Mouse (Mus musculus) adrenal gland, postnatal 36 days (tissue): ENCODE measurements around the gene Pgs1. TPM values are rescaled to one million over a fixed set of nuclear protein-coding genes. Genes with fewer than 3 reads are reported as not detected.
A peak's percentile ranks its signal among the peaks of the same experiment; 100 is the strongest.

ENCODE experiments used
- DNase-seq, 2 experiments: peaks; one replicate each; pipeline ENCODE4 v3.0.0; 2021; ENCODE audit warnings: mixed read lengths in 1 of 2
- total RNA-seq, 2 experiments: library from RNA; stranded (reverse); gene quantifications; 2 replicates each; pipeline ENCODE4 v1.2.3; 2021

The Pgs1 gene
- total RNA-seq, 2 experiments from 2014 or later: 54.7 to 58.7 TPM

DNA sequence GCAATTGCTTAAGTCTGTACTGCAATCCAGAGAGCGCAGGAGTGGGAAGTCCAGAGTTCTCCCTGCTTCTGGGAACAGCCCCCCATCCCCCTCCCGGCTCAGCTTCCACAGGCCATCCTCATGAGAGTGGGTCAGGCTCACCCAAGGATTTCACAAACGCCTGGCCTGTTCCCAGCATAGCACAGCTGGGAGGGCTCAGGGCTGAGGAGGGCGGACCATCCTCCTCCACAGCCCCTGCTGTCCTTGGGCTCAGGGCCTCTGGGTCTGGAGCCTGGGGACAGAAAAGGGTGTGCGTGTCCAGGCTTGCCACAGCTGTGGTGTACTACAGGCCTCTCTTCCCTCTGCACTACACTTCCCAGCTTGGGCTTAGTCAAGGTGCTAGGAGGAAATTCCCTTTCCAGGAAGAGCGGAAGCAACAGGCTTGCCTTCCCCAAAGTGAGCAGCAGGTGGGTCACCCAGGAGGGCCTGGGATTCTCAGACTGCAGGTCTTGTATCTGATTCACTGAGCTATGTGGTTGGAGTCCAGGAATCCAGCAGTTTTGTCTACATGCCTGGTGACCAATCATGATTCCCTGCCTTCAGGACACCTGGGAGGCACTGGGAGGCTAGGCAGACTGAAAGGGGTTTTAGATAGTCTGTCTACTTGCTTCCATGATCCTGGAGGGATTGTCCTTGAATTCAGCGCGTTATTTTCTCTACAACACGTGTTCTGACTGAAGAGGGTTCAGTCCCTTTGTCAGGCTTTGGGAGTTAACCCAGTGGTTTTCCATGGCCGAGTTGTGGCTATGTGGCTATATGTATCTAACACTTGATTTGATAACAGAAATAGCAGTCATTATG lies 23.6 kb upstream of the Pgs1 start:
- peak; percentile 92 to 93 for DNase-seq

DNA sequence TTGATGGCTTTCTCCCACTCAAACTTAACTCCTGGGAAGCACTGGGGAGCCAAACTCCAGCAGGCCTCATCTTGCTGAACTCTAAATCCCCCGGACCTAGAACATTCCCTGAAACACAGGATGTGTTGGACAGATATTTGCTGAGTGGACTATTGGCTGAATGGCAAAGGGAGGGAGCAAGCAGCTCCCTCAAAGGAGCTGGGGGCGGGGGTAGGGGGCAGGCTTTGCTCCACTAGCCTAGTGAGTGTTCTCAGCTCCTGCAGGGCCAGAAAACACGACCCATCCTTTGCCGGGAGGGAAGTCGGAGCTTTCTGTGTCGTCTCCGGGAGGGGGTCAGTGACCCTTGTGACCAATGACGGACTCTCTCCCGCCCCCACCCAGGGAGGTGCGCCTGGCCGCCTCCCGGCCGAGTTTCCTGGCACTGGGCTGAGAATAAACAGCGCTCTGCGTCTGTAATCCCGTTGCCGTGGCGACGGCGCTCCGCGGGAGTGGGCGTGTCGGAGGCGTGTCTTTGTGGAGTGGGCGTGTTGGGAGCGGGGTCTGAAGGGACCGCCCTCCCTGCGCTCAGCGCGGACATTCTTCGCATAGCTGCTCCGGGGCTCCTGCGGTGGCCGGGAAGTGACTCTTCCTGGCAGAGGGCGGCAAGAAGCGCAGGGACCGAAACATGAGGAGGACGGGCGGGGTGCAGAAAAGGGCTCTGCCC lies 22.9 kb upstream of the Pgs1 start:
- DNase-seq: peak; percentile 98 to 100

DNA sequence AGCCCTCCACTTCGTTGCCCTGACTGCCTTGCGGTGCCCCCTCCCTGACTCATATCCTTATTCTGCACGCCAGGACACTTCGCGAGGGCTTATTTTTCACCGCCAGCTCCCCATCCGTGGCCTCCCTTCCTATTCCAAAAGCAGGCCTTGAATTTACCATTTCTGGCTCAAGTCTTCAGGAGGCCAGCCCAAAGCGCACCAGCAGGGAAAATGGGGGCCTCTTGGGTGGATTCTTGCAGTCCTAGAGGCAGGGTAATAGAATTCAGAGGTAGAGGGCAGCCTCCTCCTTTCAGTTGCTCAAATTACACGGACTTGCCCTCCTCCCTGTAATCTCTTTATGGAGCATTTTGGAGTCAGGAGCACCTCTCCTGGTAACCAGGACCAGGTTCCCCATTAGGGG lies 22.2 kb upstream of the Pgs1 start:
- no peak for DNase-seq

DNA sequence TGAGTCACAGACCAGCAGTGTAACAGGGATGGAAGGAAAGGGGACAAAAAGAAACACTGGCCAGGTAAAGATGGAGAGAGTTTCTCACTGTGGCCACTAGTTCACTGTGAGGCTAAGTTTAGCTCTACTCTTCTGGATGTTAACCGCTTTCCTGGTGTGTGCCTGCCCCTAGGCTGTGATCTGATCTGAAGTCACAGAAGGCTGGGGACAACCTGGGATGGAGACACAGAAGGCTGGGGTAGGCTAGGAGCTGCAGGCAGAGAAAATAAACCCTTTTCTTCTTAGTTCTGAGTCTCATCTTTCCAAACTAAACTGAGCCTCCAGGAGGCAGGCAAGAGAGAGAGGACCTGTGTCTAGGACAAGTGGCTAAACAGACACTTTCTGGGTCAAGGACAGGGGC lies 21.8 kb upstream of the Pgs1 start:
- DNase-seq: no peak

DNA sequence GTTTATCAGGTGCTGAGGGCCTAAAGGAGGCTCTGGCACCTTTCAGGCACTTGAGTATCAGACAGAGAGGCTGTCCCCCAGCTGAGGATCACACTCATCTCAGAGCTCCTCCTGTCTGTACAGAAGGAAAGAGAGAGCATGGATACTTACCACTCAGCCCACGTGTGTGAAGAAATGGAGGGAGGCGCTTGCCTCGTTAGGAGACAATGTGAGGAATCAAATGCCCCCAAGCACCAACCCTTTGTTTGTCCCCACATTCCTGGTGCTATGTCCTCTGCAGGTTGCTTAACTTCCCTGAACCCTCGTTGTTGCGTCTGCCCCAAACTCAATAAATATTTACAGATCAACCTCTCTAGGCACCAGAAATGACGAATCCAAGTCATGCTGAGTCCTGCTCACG lies 21.0 kb upstream of the Pgs1 start:
- no peak for DNase-seq

DNA sequence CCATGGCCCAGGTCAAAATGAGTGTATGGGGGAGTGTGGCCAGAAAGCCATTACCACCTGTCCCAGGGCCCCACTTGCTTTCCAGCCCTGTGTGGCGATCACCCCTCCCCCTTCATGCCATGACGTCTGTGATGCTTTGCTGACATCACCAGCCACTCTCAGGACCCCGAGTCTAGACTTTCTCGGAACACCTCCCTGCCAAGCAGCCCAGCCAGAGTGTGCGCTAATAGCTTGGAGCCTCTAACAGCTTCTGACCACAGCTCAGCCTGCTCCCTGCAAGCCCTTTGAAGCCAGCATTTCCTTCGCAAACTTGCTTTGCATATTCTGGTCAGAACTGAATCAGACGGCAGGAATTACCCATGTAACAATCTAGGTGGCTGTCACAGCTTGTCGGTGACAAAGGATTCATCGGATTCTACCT lies 20.5 kb upstream of the Pgs1 start:
- no peak for DNase-seq

DNA sequence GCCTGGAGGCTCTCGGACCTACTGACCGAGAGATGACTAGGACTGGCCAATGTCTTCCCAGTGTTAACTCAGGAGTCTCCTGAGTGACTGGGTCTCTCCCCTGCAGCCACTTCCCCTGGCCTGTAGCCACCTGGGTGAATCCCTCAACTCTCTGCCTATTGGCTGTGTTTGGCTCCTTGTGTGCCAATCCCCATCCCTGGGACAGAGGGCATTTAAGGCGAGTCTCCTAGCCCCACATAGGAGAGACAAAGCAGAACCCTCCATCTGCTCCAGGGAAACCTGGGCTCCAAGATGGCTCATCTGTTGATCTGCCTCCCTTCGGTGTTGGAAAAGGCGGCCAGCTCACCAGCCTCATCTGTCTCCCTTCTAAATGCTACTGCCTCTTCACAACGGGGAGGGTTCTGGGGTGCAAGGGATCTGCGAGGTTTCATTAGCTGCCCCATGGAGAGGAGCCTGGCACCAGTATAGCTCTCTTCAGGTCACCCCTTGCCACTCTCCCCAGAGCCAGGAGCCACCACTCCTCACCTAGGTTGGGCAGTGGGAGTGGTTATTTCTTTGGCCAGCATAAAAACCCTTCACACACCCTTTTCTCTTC lies 19.5 kb upstream of the Pgs1 start:
- no peak for DNase-seq

DNA sequence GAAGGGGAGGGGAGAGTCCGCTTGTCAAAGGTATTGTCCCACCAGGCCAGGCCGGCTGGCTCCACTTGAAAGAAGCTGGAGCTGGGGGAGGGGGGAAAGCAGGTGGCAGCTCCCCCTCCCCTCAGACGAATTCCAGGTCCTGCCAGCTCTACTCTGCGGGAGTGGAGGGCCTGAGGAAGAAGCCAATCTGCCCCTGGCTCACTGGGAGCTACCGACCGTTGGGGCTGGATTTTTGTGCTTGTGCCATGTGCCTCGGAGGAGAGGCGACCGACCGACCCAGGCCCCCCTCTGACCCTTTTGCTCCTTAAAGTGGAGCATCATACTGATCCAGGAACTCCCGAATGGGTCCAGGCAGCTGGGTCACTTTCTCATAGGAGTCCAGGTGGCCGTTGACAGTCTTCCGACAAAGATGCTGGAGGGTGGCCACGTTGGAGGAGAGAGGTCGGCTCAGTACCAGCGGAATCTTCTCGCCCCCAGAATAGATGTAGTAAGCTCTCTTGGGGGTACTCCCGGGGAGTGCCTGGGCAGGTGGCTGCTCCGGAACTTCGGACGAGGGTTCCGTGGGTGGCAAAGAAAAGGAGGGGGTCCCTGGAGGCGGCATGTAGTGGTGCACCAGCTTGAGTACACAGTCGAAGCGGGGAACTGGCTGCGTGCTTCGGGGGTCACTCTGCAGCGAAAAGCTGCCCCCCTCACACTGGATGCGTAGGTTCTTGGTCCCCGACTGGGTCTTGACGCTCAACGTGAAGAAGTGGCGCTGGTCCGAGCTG lies 18.7 kb upstream of the Pgs1 start:
- no peak for DNase-seq

DNA sequence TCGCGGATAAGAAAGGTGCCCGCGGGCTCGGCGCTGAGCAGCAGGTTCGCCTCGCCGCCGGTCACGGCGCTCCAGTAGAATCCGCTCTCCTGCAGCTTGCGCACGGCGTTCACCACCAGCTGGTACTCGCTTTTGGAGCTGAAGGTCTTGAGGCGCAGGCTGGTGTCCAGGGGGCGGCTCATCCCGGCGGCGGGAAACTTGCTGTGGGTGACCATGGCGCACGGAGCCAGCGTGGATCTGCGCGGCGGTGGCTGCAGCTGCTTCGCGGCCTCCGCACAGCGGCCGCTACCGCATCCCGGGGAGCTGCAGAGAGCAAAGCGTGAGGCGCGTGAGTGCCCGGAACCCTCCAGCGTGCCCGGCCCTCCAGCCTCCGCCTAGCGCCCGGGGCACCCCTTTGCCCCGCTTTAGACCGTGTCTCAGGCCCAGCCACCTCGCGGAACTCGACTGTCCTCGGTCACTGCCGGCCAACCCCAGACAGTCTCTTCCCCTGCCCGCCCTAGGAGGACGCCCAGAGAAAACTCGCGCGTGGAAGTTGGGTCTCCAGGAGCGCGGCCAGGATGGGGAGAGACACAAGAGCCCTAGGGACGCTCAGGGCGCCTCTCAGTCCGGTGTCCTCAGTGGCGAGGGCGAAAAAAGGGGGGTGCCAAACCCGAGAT lies 17.9 kb upstream of the Pgs1 start:
- DNase-seq: peak; percentile 49 to 56

DNA sequence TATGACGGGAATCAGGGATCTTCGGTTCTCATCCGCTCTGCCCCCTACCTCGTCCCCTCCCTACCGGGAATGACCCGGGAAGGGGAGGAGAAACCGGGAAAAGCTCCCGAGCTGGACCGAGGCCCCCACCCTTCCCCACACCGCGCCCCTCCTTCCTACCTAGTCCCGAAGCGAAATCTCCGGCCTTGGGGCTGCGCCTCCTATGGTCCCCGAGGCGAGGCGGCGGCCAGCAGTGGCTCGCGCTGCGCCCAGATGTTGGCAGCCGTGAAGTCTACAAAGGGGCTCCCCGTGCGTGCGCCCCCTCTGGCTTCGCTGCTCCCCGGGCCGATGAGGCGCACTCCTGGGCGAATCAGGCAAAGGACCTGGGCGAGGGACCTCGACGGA lies 17.4 kb upstream of the Pgs1 start:
- peak in 1 of 2 experiments; percentile 69 for DNase-seq

DNA sequence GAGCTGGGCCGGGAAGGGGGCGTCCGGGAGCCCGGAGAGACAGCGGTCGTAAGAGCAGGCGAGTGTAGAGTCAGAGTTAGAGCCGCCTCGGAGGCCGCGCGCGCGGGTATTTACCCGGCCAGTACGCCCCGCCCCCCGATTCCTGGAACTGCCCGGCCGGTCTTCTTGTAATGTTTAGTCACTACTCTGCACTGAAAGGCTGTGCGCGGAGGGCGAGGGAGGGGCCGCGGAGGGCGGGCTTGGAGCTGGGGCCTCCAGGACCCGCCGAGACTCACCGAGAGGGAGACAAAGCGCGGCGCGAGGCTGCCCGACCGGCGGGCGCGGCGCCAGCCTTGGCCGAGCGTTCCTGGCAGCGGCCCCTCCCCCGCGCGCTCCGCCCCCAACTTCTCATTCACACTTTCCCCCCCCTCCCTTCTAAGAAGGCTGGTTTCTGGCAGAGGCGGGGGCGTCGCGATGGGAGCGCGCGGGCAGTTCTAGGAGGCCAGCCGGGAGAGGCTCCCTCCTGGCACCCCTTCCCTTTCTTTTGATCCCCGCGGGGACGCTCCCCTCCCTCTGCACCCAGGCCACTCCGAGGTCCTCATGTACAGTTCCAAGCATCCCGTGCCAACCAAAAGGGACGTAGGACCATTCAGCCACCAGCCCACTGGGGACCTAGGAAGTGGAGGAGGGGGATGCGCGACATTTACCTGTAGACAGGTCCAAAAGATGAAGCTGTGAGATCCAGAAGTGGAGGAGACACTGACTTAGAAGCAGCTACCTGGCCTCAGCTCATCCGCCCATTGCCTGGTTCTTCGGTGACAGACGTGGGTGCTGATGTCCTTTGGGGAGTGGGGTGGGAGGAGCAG lies 16.8 kb upstream of the Pgs1 start:
- DNase-seq: peak; percentile 99

DNA sequence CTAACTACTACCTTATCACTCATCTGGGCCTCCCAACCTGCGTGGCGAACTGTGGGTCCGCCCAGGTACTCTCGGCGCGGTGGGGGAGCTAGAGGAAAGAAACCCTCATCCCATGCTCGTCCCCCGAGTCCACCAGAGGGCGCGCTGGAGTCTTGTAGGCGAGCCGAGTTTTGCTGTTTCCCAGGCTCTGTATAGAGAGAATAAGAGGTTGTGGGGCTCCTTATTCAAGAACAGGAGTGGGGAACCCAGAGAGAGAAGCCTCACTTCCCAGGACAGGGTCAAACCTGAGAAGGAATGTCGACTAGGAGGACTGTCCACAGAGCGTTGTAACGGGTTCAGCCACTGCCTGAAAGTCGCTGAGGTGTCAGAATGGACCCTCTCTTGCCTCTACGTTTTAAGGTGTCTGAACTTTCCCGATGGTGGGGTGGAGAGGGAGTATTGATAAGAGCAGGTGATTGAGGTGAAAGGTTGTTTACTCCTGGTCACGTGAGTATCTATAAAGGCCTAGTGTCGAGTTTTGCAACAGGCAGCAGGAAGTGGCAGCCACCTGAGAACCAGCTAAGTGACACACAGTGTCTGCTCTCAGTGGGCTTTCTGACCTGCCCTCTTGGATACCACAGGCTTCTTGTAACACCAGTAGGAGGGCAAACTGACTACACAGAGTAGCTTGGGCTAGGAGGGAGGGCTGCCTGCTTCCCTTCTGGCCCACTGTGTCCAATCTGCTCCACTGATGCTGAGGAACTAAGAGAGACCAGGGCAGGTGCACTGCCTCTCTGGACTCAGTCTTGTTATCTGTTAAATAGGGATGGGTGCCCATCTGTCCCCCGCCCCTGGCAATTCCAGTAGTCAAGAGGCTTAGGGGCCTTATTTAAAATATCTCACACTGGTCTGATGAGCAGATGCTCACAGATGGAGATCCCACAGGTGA lies 15.9 kb upstream of the Pgs1 start, which contains the start of gene Socs3:
Gene Socs3 (minus strand): TSS at position 103 of the 928 bp plus-strand sequence.
- peak; percentile 95 to 96 for DNase-seq

DNA sequence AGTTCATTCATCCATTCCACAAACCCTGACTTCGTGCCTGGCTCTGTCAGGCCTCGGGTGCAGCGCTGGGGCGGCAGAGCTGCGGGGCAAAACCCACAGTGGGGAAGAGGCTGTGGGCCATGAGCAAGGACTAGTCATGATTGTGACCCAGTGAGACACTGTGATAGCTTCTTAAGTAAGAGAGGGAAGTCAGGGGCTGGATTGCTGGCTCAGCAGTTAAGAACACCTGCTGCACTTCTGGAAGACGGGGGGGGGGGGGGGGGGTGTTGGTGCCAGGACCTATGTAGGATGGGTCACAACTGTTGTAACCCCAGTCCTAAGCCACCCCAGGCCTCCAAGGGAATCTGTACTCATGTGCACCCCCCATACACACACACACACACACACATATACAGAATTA lies 15.0 kb upstream of the Pgs1 start:
- no peak for DNase-seq

DNA sequence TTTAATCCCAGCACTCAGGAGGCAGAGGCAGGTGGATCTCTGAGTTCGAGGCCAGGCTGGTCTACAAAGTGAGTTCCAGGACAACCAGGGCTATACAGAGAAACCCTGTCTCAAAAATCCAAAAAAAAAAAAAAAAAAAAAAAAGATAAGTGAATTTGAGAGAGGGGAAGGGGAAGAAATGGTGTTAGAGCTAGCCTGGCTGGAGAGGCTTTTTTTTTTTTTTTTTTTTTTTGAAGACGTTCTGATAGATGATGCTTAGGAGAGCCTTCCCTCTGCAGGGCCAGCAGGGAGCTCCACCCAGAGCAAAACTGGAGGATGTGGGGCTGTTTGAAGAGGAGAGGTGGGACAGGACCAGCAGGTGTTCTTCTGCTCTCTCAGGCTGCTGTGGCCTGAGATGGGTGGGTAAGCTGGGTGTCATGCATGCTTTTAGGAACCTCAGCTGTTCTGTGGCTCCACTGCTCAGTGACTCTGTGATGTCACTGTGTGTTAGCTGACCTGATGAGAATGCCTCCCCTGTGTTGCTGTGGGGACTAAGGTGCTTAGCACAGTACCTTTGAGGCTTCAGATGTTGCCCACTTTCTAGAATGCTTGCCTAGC lies 14.3 kb upstream of the Pgs1 start:
- DNase-seq: no peak

DNA sequence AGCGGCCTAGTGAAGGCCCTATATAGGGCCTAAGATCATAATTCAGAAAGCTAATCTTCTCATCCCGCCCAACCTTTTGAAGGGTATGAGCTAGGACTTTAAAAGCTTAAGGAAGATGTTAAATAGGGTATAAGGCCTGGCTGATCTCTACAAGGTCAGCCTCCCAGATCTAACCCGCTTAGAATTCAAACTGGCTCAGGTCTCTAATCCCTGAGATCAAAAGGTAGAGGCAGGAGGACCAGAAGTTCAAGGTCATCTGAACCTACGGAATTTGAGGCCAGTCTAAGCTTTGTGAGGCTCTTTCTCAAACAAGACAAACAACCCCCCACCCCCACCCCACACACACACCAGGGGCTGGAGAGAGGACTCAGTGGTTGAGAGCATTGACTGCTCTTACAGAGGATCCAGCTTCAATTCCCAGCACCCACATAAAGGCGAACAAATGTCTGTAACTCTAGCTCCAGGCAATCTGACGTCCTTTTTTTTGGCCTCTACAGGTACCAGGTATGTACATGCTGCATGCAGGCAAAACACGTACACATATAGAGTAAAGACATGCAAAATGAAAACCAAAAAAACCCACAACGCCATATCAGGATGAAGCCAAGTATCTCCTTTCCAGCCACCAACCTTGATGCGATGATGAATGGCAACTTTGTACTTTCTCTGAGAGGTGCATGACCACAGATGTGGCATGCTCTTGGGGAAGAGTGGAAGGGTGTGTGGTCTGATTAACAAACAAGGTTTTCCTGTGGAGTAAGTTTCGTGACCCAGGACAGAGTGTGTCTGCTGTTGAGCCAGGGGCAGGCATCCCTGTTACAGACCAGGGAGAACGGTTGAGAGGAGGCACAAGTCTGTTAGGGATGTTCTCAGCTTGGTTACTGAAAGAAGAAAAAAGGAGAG lies 13.2 kb upstream of the Pgs1 start:
- no peak for DNase-seq

DNA sequence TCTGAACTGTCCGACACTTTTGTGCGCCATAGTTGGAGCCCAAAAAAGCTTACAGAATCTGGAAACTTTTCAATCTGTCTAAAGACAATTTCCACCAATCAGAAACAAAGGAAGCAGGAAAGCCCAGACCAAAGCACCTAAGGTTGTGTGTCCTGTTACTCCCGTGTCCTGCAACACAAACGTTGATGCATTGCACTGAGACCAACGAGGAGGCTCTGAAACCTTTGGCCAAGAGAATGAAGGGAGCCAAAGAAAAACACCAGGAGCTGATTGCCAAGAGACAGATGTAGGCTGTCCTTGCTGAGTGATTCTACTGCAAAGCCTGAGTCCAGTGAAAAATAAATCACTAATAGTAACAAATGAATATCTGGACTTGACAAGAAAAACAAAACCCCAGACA lies 12.5 kb upstream of the Pgs1 start:
- DNase-seq: no peak

DNA sequence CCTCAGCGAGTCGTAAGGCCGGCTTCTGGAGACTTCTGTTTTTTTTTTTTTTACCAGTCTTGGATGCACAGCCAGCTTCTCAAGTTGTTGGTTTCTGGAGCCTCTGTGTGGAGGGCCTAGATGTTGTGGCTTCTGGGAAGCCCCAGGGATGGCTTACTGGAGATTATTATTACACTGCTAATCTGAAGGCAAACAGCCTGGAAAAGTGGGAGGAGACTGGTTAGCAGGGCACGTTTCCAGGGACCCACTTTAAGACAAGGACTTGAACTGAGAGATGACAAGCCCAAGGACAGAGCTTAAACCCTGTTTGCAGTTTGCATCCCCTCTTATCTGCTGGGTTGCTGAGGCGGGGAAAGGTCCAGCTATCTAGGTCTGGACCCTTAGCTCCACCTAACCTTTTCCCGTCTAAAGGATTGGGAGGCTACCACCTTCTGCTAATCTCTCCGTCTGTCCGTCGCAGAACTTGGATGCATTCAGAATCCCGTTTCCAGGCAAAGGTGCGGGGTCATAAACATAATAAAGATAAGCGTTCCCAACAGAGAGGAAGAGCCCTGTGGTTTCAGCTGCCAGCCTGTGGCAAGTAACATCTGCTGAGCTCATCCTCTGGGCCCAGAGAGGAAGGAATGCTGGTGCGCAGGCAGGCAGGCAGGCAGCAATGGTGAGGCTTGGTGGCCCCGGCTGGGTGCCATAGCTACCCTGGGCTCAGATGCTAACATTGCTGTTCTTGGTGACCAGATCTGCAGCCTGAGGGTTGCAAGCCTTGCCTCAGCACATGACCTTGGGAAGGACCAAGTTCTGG lies 11.6 kb upstream of the Pgs1 start:
- no peak for DNase-seq
